9 mouse cellular contexts compared by ENCODE assay signal in genomic region chr13:51752346-51753167, GRCm38 (mm10). TPM values are rescaled to one million over a fixed set of nuclear protein-coding genes. Genes with fewer than 3 reads are reported as not detected.
DNase-seq lines count a peak whose midpoint lies in the region; TF ChIP-seq lines count a peak whose summit lies in the region.
"Had no signal": no experiment of that assay in that cellular context is flagged by ENCODE, and none has a peak within 500 bp of the region (broad histone marks: within the 10 kb centered on the region; RNA-seq: fewer than 3 reads in every experiment).

No protein-coding gene starts in this region.

- no peaks in the 10 kb centered on the region for H3K36me3 ChIP-seq in heart, embryonic 10.5 days
- H3K36me3 ChIP-seq in heart, adult 2 months (ENCODE audit: control insufficient read depth, insufficient read depth, low read length), result no peaks in the 10 kb centered on the region
- H3K36me3 ChIP-seq: stomach, embryonic 15.5 days had no signal

- no peak for DNase-seq in heart, embryonic 10.5 days (ENCODE audit: low spot score)
- no peak for DNase-seq in heart, adult 2 months
- peak; percentile 19 for DNase-seq in thymus, postnatal 14 days
- DNase-seq in thymus, postnatal 10 days (ENCODE audit: low spot score in 2 of 2), result no peak
- peak; percentile 45 to 65 for DNase-seq in left cerebral cortex, postnatal 36 days (ENCODE audit: low spot score in 2 of 2)
- no peak for DNase-seq in adrenal gland, postnatal 14 days
- no peak for DNase-seq in gastrocnemius, postnatal 14 days
- DNase-seq in retina, postnatal 1 day, result no peak

- 60% methylated on average over 15 of the region's 15 CpGs for WGBS in heart, embryonic 10.5 days
- 65% methylated on average over 15 of the region's 15 CpGs for WGBS in heart, adult 2 months

- intact Hi-C loops in heart, adult 2 months (cut with DNase I), result no loop called here
- intact Hi-C loops in left cerebral cortex, postnatal 36 days (cut with DNase I), result no loop called here
- intact Hi-C loops in gastrocnemius, postnatal 14 days (cut with DNase I; ENCODE audit: low total_unique reads), result no loop called here

- H3K9me3 ChIP-seq in heart, embryonic 10.5 days, result no peaks in the 10 kb centered on the region
- H3K9me3 ChIP-seq: stomach, embryonic 15.5 days had no signal

- no peak for TF ChIP-seq POLR2A in heart, adult 2 months (IDR thresholded peaks at IDR 0.05; ENCODE audit: insufficient read depth, low read depth, low read length)

- no peak for TF ChIP-seq CTCF in heart, adult 2 months (IDR thresholded peaks at IDR 0.05)

- TF ChIP-seq EP300 in heart, adult 2 months (IDR thresholded peaks at IDR 0.05; ENCODE audit: insufficient read depth, low read depth, low read length), result no peak

- H3K27me3 ChIP-seq in heart, embryonic 10.5 days (ENCODE audit: insufficient read depth, poor library complexity, severe bottlenecking), result no peaks in the 10 kb centered on the region
- H3K27me3 ChIP-seq in heart, adult 2 months (ENCODE audit: control insufficient read depth, insufficient read depth, low read length), result no peaks in the 10 kb centered on the region
- H3K27me3 ChIP-seq: stomach, embryonic 15.5 days had no signal

- H3K4me3 ChIP-seq in heart, embryonic 10.5 days, result no peak overlapping the region
- H3K4me3 ChIP-seq in heart, adult 2 months, result no peak overlapping the region
- H3K4me3 ChIP-seq: stomach, embryonic 15.5 days had no signal

- no peak overlapping the region for H3K9ac ChIP-seq in heart, adult 2 months (ENCODE audit: low read depth, low read length)
- H3K9ac ChIP-seq: stomach, embryonic 15.5 days had no signal

- no peaks in the 10 kb centered on the region for H3K79me2 ChIP-seq in heart, adult 2 months (replicated peaks; ENCODE audit: control insufficient read depth, insufficient read depth, low read length)

- peak overlapping the region; percentile 69 for H3K27ac ChIP-seq in heart, embryonic 10.5 days
- no peak overlapping the region for H3K27ac ChIP-seq in heart, adult 2 months
- H3K27ac ChIP-seq: stomach, embryonic 15.5 days had no signal

- H3K4me1 ChIP-seq in heart, embryonic 10.5 days, result peaks cover 86% of the 10 kb centered on the region
- H3K4me1 ChIP-seq in heart, adult 2 months (ENCODE audit: control insufficient read depth, insufficient read depth, low read length), result peaks cover 11% of the 10 kb centered on the region

RNA-seq across cellular contexts. Expression of gene Sema4d, which starts 41.0 kb away (rescaled TPM):
- polyA plus RNA-seq in heart, embryonic 10.5 days (2016; fragmentation: Nextera tagmentation; extraction: Ambion mirVana), result 8.7 and 13.1 TPM in 2 replicates
- total RNA-seq in heart, adult 2 months (2021), result 10 to 100 TPM; 52.2 to 67.6 TPM
- polyA plus RNA-seq in heart, adult 2 months (2012; rRNA removed), result 51.7 and 52.2 TPM in 2 replicates
- total RNA-seq in left cerebral cortex, postnatal 36 days (2021), result 10 to 100 TPM; 91.0 to 94.2 TPM
- total RNA-seq in adrenal gland, postnatal 14 days (2021), result 9.5 and 20.0 TPM in 2 replicates
- 100 to 1,000 TPM; 126 to 130 TPM for total RNA-seq in gastrocnemius, postnatal 14 days (2021)

Comparison
In these comparisons a context has a peak if more than half of its experiments do, and no peak if none do; other contexts are left out.
1. DNase-seq: peak in thymus, postnatal 14 days (single experiment) and left cerebral cortex, postnatal 36 days (2 of 2); none in heart, embryonic 10.5 days (single experiment), heart, adult 2 months (0 of 2), thymus, postnatal 10 days (0 of 2), adrenal gland, postnatal 14 days (single experiment), gastrocnemius, postnatal 14 days (single experiment) and retina, postnatal 1 day (single experiment).